Comparison of ENCODE assay signal across 9 mouse cellular contexts in the genomic region with DNA sequence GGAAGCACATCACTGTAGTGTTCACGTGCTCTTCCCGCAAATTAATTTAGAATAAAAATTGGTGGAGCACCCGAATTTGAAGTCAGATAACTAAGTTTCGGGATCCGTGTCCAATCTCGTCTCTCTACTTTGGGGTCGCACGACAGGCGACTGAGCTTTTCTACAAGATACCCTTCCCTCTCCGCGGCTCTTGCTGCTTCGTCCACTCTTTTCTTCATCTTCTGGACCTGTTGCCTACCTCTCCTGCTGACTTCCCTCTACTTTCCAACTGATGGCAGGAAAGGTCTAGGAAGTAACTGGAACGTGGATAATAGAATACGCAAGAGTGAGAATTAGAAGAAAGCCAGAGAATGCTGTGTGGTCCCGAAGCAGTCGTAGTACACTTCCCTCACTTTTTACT. TPM values are rescaled to one million over a fixed set of nuclear protein-coding genes. Genes with fewer than 3 reads are reported as not detected.
DNase-seq lines count a peak whose midpoint lies in the region; ATAC-seq lines count a peak whose summit lies in the region.
"Had no signal": no experiment of that assay in that cellular context is flagged by ENCODE, and none has a peak within 500 bp of the region (broad histone marks: within the 10 kb centered on the region; RNA-seq: fewer than 3 reads in every experiment).

No protein-coding gene starts in this region.

- no peak overlapping the region for H3K27ac ChIP-seq in forebrain, embryonic 13.5 days
- no peak overlapping the region for H3K27ac ChIP-seq in limb, embryonic 12.5 days
- H3K27ac ChIP-seq in stomach, embryonic 14.5 days (ENCODE audit: low read length): no peak overlapping the region

- peak overlapping the region; percentile 41; the same call in 1 of the 2 replicates for H3K9ac ChIP-seq in forebrain, embryonic 13.5 days
- peak overlapping the region; percentile 54 for H3K9ac ChIP-seq in limb, embryonic 12.5 days (replicated peaks)
- no peak overlapping the region for H3K9ac ChIP-seq in stomach, embryonic 14.5 days (replicated peaks; ENCODE audit: low read depth, low read length)

- WGBS in forebrain, embryonic 13.5 days: under 1% methylated on average over 16 of the region's 16 CpGs
- WGBS in limb, embryonic 12.5 days: under 1% methylated on average over 16 of the region's 16 CpGs
- WGBS in stomach, embryonic 14.5 days: 2% methylated on average over 16 of the region's 16 CpGs

- H3K27me3 ChIP-seq in forebrain, embryonic 13.5 days: peaks cover 60% of the 10 kb centered on the region
- H3K27me3 ChIP-seq in limb, embryonic 12.5 days: peaks cover 26% of the 10 kb centered on the region
- no peaks in the 10 kb centered on the region for H3K27me3 ChIP-seq in stomach, embryonic 14.5 days (ENCODE audit: control insufficient read depth, insufficient read depth, low read length)

- DNase-seq in retina, postnatal 1 day: peak; percentile 36
- no peak for DNase-seq in retina, embryonic 14.5 days (ENCODE audit: low spot score)
- DNase-seq in layer of hippocampus, adult 9-10 months (ENCODE audit: low spot score): no peak
- DNase-seq in layer of hippocampus, postnatal 10 days (ENCODE audit: low spot score in 2 of 2): no peak
- DNase-seq in gastrocnemius, adult 8-10 months (ENCODE audit: low spot score in 2 of 2): no peak
- DNase-seq: adrenal gland, postnatal 14 days had no signal

- ATAC-seq in forebrain, embryonic 13.5 days: no peak
- ATAC-seq in limb, embryonic 12.5 days (ENCODE audit: insufficient number of reproducible peaks, insufficient read depth, low FRiP score, low TSS enrichment, low read depth): no peak
- ATAC-seq in stomach, embryonic 14.5 days (ENCODE audit: insufficient number of reproducible peaks, insufficient read depth, low FRiP score, low read depth): no peak

- peak overlapping the region; percentile 41 for H3K4me3 ChIP-seq in forebrain, embryonic 13.5 days
- peak overlapping the region; percentile 48 for H3K4me3 ChIP-seq in limb, embryonic 12.5 days (replicated peaks)
- H3K4me3 ChIP-seq in stomach, embryonic 14.5 days (ENCODE audit: low read depth, low read length): peak overlapping the region; percentile 43

- H3K36me3 ChIP-seq in forebrain, embryonic 13.5 days (ENCODE audit: poor library complexity, severe bottlenecking): no peaks in the 10 kb centered on the region
- H3K36me3 ChIP-seq in limb, embryonic 12.5 days: no peaks in the 10 kb centered on the region
- H3K36me3 ChIP-seq in stomach, embryonic 14.5 days (ENCODE audit: control insufficient read depth, insufficient read depth, low read length): no peaks in the 10 kb centered on the region

- H3K9me3 ChIP-seq in forebrain, embryonic 13.5 days (replicated peaks): no peaks in the 10 kb centered on the region
- H3K9me3 ChIP-seq in limb, embryonic 12.5 days: no peaks in the 10 kb centered on the region
- H3K9me3 ChIP-seq in stomach, embryonic 14.5 days (ENCODE audit: control insufficient read depth, low read depth, low read length): no peaks in the 10 kb centered on the region

- H3K4me1 ChIP-seq in forebrain, embryonic 13.5 days: peaks cover 24% of the 10 kb centered on the region
- no peaks in the 10 kb centered on the region for H3K4me1 ChIP-seq in limb, embryonic 12.5 days (replicated peaks)
- no peaks in the 10 kb centered on the region for H3K4me1 ChIP-seq in stomach, embryonic 14.5 days (ENCODE audit: control insufficient read depth, insufficient read depth, low read length)

- peak overlapping the region; percentile 63 for H3K4me2 ChIP-seq in forebrain, embryonic 13.5 days
- H3K4me2 ChIP-seq in limb, embryonic 12.5 days: peak overlapping the region; percentile 65
- peak overlapping the region; percentile 75 for H3K4me2 ChIP-seq in stomach, embryonic 14.5 days (replicated peaks; ENCODE audit: low read depth, low read length)

RNA-seq across cellular contexts. Expression of gene Zfp184, which starts 26.9 kb away (rescaled TPM):
- polyA plus RNA-seq in forebrain, embryonic 13.5 days (2015; fragmentation: Nextera tagmentation; extraction: Ambion mirVana): 25.4 and 29.2 TPM in 2 replicates
- polyA plus RNA-seq in limb, embryonic 12.5 days (2016; fragmentation: Nextera tagmentation; extraction: Ambion mirVana): 23.2 and 25.2 TPM in 2 replicates
- polyA plus RNA-seq in stomach, embryonic 14.5 days (2014; fragmentation: Nextera tagmentation; extraction: Ambion mirVana): 16.5 and 16.8 TPM in 2 replicates
- 1 to 10 TPM; 5.1 to 6.0 TPM for total RNA-seq in layer of hippocampus, postnatal 10 days (2021)
- total RNA-seq in gastrocnemius, adult 8-10 months (2022): 1 to 10 TPM in 1 of 4 experiments, under 1 TPM in 3; 0.48 to 1.4 (median 0.80) TPM
